Mouse (Mus musculus) heart, postnatal 10 days (tissue): Measurements from ENCODE around the gene Crmp1. TPM values are rescaled to one million over a fixed set of nuclear protein-coding genes. Genes with fewer than 3 reads are reported as not detected.

Source experiments
- DNase-seq, 2 experiments: peaks; one replicate each; pipeline ENCODE4 v3.0.0; 2021
- intact Hi-C: fragments of 180-260 bp; cut with DNase I; formaldehyde crosslinking; loops from one replicate; pipeline ENCODE4 v1.15.1; 2025
- total RNA-seq, 2 experiments: library from RNA; stranded (reverse); gene quantifications; 2 replicates each; pipeline ENCODE4 v1.2.3; 2021

Gene Crmp1
- 1 to 10 TPM; 7.3 to 7.8 TPM for total RNA-seq

DNA sequence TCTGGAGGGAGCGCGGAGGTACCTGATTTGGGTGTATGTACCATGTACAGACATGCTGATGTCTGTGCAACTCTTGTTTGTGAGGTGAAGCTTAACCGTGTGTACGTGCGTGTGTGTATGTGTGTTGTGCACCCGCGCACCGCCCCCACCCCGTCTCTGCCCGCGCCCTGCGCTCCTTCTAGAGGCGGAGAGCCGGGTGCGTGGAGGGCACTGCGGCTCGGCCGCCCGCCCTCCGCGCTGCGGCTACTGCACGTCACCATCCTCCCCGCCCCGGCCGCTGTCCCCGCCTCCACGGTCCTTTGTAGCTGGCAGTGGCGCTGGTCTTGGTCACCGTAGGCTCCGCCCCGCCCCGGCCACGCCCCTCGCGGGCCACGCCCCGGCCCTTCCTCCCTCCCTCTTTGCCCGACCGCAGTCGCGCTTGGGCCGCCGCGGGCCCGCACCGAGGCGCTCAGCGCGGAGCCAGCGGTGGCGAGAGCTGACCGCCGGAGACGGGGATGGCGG is at the start of gene Crmp1:
Crmp1 (plus strand) TSS at position 290 of the 501 bp plus-strand sequence.
- DNase-seq, result no peak
- intact Hi-C loops, result no loop called here

DNA sequence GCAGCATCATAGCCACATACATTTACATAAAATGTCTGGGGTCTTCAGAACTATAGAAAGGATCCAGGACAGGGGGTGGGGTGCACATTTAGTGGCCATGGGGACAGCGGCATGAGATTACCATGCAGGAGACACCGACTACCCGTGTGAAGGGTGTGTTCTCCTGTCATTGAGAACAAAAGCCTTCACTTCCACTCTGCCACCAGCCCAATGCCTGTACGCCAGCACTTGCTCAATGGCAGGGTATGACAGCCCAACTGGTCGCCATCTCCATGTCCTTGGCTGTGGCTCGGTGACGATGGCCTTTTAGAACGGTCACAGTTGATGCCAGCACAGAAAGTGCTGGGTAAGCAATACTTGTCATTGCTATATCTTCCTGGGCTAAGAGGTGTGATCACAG is 45.5 kb upstream of the Crmp1 start:
- no peak for DNase-seq
- intact Hi-C loops, result no loop called here

DNA sequence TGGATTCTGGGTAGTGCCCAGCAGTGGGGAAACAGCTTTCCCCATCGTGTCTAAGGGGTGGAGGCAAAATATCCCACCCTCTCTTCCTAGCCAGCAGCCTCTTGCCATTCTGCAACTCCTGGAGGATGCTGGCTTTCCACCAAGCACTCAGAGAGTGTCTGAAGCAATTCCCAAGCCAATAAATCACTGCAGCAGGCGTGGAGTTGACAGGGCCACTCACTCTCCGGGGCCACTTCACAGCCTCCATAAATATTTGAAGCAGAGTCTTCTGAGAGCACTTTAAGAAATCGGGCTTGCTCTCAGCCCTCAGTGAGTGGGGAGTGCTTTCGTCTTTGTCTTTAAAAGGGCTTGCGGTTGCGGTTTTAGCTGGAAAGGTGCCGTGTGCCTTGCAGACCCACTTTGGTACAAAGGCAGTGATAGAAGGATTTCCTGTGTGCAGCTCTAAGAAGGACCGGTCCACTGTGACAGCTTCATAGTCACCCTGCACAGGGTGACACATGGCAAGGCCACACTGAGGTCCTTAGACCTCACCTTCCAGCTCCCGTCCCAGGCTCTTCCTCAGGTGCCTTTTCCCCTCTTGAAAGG is 45.0 kb upstream of the Crmp1 start:
- DNase-seq, result peak in 1 of 2 experiments; percentile 4
- intact Hi-C loops, result no loop called here

DNA sequence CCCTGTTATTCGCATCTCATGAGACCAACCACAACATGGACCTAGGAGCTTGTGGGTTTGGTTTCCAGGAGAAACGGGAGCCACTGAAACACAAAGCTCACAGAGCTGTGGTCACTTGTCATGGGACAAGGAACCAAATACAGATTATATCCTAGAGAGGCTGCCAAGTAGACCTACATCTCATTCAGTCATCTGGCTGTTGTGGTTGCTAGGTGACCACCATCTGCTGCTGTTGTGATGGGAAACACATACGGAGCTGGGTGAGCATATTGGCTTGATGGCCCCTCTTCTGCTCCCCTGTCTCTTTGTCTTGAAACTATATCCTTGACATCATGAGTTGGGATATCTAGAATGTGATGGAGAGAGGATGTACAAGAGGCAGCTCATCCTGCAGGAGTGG is 44.3 kb upstream of the Crmp1 start:
- DNase-seq, result no peak
- intact Hi-C loops, result no loop called here

DNA sequence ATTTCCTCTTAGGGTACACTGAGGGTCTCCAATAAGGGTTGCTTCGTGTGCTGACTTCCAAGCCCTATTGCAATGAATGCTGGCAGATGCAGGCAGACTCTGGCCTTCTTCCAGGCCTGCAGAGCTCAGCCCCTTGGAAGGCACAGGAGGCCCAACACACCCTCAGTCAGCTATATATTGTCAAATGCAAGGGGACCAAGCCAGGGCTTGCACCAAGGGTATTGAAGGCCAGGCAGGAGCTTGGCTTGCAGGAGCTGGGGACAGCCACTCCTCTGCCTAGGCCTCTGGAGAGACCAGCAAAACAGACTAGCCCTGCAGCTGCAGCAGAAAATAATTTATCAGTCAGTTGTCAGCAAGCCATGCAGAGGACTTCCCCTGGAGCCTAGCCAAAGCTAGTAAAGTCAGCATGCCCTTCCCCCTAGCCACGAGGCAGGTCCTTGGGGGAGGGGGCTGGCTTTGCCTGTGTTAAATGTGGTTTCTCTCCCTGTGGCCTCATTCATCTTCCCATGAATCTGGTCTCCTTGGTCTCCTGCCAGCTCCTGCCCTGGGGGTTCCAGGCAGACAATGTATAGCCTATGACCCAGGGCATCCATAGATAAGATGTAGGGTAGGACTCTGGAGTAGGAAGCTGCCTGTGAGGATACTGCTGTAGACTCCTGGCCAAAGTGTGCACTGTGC is 43.6 kb upstream of the Crmp1 start:
- intact Hi-C loops, result no loop called here
- DNase-seq, result peak; percentile 13 to 22

DNA sequence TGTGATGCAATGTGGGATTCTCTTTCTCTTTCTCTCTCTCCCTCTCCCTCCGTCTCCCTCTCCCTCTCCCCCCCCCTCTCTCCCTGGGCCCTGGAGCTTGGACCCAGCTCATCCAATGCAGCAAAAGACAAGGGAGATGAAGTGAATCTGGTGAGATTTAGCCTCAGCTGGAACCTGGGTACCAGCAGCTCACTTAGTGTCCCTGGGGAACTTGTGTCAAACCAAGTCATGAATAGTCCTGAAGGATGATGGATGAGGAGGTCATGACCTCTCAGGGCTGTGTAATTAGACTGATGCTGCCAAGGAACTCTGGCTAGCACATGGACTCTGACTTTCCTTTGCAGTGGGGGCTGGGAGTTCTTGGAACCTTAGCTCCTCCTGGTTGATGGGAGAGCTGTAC is 39.5 kb upstream of the Crmp1 start:
- no peak for DNase-seq
- intact Hi-C loops, result no loop called here

DNA sequence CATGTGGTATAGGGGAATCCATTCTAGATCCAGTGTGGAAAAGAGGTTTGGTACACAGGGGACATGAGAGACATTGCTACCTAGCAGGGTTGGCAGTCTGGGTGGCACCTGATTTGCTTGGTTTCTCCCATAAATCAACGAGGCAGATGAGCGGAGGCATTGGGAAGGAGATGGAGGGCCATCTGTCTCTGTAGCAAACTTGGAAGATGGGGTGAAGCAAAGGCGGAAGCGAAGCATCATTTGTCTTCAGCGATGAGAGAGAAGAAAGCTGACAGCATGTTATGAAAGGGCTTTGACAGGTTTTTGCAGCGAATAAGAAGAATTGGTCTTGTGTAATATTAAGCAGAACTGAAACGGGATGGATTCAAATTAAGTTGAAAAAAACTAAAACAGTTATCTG is 36.9 kb upstream of the Crmp1 start:
- no peak for DNase-seq
- intact Hi-C loops, result no loop called here

DNA sequence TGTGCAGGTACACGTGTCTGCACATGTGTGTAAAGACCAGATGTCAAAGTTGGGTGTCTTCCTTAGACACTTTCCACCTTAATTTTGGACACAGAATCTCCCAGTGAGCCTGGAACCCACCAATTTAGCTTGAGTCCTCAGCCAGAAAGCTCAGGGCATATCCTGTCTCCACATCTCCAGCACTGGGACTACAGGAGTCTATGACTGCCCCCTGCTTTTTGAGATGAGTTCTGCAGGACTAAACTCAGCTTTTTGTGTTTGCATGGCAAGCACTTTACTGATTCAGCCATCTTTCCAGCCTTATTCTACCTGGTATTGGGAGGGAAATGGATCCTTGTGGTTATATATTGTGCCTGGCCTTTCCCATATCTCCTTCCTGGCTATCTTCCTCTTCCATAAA is 36.3 kb upstream of the Crmp1 start:
- intact Hi-C loops, result no loop called here
- DNase-seq, result no peak

DNA sequence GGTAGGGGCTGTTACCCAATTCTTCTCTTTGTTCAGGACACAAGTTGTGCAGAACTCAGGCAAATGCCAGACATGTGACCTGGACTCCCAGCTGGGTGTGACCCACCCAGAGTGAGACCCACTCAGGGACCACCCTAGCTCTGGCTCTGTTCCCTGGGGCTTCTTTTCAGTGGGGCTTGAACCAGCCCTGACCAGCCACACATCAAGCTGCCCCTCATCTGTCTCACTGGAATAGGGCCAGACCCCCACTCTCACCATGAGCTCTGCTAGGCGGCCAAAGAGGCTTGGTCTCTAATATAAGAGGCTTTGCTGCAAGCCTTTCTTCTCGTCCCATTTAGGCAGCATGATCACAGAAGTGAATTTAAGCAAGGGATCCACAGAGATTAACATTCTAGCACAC is 35.4 kb upstream of the Crmp1 start:
- DNase-seq, result no peak
- intact Hi-C loops, result no loop called here

DNA sequence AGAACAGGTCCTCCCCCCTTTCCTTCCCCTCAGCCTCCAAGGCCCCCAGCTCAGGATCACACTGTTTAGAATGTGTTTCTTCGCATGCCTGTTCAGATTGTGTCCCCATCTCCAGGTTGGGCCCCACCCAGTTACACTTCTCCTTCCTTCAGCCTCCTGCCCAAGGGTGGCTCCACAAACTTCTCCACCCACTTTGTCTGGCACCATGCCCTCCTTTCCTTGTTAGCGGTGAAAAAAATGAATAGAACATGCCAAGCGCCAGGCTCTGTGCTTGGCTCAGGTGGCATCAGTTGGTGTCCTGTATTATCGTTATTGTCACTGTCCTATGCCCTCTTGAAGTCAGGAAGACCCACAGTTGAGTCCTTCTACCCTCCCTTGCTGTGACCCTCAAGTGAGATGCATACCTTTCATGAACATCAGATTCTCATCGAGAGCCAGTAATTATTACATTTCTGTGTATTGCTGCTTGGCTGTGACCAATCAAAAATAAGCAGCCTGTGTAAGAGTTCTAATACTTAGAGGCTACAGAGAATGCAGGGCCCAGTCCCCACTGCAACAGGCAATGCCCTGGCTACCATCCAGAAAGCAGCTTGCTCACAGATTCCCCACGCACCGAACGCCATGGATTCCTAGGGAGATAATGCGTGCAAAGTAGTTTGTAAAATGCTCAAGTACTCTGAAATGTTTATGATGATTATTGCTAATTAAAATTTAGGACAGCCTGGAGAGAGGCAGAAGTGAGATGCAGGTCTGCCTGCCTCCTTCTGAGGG is 28.6 kb upstream of the Crmp1 start:
- intact Hi-C loops, result no loop called here
- no peak for DNase-seq

DNA sequence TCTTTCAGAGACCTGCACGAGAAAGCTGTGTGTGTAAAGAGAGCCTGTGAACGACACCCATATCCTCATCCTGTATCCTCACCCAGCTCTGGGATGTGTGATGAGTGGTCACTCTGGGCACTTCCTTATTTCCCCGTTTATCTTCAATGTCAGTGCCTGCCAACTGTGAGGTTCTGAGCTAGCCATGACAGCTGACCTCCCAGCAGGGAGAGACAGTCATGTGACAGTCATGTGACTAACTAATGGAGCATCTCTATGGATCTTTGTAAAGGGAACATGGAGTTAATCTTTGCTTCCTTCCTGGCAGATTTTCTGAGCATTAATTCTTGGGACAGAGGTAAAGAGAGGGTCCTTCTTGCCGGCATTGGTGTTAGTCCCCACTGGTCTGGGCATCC is 28.0 kb upstream of the Crmp1 start:
- intact Hi-C loops, result no loop called here
- no peak for DNase-seq

DNA sequence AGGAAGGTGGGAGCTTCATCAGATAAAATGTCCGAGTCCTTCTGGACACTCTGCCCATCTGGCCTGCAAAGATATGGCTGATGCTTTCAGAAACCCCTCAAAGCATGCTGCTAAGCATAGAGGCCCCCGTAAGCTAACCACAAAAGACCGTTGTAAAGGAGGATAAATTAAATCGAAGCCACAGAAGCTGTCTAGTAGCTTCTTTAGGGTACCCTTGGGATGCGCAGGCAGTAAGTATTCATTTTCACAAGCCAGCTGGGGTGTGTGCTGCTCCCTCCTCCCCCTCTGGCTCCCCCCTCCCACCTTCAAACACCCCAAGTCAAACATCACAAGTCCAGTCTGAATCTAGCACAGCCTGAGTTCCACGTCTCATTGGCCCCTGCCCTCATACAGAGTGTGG is 27.1 kb upstream of the Crmp1 start:
- no peak for DNase-seq
- intact Hi-C loops, result no loop called here

DNA sequence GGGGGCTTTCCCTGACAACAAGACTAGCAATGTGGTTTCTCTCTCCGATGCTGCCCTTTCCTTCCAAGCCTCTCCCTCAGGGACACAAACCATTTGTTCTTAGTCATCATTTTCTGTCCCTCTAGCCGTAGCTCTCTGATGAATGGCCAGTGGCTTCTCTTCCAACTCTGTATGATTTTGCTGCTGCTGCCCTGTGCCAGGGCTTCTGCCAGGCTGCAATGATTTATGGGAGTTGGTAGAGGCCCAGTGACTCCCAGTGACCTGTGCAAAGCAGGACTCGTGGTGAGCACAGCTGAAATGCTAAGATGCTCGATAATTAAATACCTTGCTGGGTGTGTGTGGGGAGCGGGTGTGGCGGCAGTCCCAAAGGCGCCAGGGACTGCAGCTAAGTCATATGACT is 26.5 kb upstream of the Crmp1 start:
- no peak for DNase-seq
- intact Hi-C loops, result no loop called here

DNA sequence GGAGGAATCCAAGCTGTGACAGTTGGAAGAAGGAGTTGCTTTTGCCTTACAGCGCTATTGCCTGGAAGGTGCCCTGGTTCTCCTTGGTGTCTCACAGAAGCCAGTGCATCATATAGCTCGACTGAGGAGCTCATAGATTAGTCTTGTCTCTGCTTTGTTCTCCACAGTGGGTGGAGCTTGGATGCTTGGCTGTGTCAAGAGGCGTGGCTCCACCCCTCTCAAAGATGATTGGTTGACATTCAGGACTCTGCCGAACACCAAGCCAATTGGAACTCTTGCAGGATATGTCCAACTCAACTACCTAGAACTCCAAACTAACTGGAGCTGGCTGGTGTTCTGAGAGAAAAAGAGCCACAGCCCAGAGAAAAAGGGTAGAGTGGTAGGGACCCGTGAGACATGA is 22.1 kb upstream of the Crmp1 start:
- intact Hi-C loops, result no loop called here
- no peak for DNase-seq

DNA sequence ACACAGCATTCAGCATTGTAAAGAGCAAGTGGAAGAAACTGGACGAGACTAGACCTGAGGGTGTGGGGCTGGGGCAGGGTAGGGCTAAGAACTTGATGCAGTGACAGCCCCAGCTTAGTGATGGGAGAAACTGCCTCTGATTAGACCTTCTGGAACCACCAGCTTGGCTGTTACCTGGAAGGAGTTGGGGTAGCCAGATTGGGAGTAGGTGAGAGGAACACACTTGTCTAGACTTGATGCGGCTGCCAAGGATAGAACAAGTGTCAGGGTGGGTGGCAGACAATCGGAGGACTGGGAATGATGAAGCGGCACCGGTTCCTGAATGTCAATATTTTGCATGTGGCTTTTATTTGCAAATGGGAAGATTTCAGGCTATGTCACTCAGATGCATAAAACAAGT is 21.2 kb upstream of the Crmp1 start:
- no peak for DNase-seq
- intact Hi-C loops, result no loop called here

DNA sequence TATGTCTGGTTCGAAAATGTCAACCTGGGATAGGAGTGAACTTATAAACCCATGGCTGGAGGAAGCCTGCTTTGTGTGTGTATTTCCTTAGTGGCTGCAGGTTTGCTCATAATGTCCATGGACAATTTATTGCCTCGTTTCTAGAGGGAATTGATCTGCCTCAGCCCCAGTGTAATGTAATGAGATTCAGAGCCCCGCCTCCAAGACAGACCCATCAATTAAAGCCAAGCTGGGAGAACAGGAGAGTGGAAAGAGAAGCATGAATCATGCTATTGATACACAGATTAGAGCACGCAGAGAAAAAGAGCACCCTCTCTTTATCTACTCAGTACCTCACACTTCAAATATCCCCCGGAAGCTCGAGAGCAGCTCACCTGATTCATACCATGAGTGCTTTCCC is 20.2 kb upstream of the Crmp1 start:
- no peak for DNase-seq
- intact Hi-C loops, result no loop called here

DNA sequence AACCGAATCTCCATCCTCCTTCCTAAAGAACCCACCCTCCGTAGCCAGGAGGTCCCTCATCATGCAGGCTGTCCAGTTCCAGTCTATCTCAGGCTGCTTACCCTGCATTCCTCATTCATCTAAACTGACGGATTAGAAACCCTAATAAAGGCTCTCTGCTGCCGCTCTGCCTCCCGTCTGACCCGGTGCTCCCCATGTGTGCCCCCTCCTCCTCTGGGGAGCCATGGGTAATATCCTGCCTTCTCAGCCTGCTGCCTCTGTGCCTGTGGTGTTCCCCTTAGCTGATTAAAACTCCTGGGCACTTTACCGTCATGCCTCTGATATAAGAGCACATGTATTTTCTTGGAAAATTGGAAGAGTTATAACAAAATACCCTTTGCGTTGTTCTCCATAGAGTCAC is 19.4 kb upstream of the Crmp1 start:
- intact Hi-C loops, result no loop called here
- DNase-seq, result no peak

DNA sequence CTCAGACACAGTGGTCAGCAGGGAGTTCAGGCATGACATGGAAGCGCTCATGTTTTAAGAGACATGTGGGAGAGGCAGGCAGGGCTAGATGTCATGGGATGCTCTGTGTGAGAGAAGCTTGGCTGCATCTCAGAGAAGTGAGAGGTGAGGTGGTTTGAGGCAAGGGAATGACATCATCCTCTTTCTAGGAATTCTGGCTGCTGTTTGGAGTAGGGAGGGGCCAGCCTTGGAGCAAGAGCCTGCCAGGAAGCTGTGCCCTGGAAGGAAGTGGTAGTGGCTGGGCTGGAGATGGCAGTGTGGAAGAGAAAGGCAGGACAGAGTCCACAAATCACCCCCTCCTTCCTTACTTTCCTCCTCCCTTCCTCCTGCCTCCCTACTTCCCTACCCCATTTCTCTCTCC is 16.0 kb upstream of the Crmp1 start:
- no peak for DNase-seq

DNA sequence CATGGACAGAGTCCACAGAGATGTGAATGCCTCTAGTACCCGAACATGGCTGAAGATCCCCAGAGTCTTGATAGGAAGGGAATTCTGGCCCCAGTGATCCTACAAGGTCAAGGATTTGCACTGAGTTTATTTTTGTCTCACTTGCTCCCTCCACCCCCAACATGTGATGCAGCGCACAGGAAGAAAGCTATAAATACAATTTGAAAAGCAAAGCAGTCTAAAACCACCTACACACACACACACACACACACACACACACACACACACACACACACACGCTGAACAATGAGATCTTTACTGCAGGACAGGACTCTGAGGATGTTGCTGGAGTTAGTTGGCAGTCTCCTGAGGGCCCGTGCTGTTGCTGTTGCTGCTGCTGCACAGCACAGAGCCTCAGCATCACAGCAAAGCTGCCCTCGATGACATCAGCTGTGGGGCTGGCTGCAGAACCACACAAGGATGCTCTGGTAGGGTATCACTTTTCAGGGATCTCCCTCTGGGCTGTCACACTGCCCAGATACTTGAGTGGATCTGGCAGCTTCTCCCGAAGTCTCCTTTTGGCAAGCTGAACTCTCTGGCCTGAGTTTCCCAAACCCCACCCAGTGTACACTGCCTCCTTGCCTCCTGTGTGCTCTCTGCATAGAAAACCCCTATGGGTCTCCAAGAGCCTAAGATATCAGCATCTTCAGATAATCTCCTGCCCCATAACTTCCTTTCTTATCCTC is 13.6 kb upstream of the Crmp1 start:
- intact Hi-C loops, result no loop called here
- peak in 1 of 2 experiments; percentile 21 for DNase-seq

More for the DNA sequence above, 16.0 kb upstream of the Crmp1 start:
- intact Hi-C loops, result no loop called here

DNA sequence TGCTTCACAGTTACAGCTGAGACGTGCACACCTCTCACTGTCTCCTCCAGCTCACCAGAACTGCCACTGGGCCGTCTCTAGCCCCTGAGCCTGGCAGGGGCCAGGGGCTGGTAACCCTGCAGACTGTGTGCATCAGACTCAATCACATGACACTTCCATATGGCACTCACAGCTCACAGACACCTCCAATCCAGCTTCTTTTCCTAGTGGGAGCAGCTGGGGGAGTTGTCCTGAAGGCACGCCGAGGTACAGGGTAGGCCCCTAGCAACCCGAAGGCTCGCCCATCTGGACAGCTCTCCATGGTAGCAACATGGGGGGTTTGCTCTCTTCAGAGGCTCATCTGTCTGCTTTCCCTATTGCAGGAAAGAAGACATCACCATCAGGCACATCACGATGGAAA is 12.8 kb upstream of the Crmp1 start:
- intact Hi-C loops, result no loop called here
- no peak for DNase-seq

DNA sequence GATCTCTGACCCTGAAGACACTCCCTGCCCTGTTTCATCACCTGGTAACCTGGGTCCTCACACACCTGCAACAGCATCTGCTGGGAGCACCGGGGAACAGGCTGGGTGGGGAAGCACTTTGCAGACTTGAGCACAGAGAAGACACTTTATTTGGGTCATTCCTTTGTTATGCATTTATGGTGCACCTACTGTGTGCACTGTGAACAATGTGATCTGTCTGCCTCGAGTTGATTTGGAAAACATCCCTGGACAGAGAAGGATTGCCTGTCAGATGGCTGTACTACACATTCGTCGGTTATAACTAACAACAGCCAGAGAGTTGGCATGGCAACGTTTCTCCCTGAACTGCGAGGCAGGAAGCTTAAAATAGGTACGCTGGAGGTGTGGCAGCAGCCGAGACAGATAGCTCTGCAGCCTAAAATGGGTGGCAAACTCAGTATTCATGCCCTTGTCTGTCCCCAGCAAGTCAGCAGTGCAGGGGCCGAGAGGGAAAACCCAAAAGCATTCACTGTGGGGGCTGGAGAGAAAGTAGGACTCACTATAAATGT is 8.7 kb upstream of the Crmp1 start:
- intact Hi-C loops, result no loop called here
- peak; percentile 32 to 35 for DNase-seq
